Mouse (Mus musculus): ENCODE measurements at regions not wholly inside any gene's neighbourhood (a gene's known extent, or its start where the extent isn't known, plus 50 kb on each side); places are given as distances from the start of the nearest gene placed in this dataset.

- WGBS, result 78% methylated on average over 3 of the region's 3 CpGs
- Histone ChIP-seq H3K4me1 (replicated peaks) (no peaks in the 10 kb centered on the region), H3K36me3 (no peaks in the 10 kb centered on the region), H3K4me2 (replicated peaks) (no peak overlapping the region), H3K27ac (no peak overlapping the region), H3K4me3 (replicated peaks) (no peak overlapping the region), H3K27me3 (replicated peaks) (no peaks in the 10 kb centered on the region), H3K9me3 (no peaks in the 10 kb centered on the region), H3K9ac (no peak overlapping the region)
- no peak for ATAC-seq
Measured at GRCm38 (mm10) chr2:50425151-50425550, 128.6 kb upstream of the Mmadhc start.

DNA sequence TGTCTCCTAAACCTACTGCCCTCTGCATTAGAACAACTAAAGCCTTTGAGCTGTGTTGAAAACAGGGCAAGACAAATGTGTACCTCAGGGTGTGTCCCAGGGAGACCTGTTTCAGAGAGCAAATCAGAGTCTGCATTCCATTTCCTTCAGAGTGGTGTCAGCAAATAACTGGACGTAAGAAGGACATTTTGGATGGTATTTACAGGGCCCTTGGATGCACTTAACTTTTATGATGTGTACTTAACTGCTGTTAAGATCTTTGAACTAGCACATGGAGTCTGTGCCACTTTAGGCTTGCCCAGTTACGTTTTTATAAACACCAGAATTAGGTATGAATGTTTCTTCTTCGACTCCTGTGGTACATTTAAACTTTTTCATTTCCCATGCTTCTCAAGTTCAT is 123.0 kb upstream of the Mmadhc start:
- no peaks in the 10 kb centered on the region for H3K27me3 ChIP-seq (replicated peaks)

DNA sequence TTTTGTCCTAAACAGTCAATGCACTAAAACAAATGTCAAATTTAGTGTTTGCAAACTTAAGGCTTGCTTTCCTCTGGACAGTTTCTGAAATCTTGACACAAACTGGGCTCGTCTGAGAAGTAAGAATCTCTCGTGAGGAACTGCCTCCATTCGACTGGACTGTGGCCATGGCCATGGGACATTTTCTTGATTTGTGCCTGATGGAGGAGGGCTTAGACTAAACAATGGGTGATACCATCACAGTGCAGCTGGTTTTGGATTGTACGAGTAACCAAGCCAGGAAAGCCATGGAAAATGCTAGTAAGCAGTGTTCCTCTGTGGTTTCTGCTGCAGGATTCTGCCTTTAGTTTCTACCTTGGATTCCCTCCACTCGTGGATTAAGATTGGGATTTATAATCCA is 121.0 kb upstream of the Mmadhc start:
- Histone ChIP-seq H3K27me3 (replicated peaks) (no peaks in the 10 kb centered on the region), H3K4me3 (replicated peaks) (no peak overlapping the region), H3K9ac (no peak overlapping the region), H3K36me3 (no peaks in the 10 kb centered on the region), H3K27ac (no peak overlapping the region), H3K9me3 (no peaks in the 10 kb centered on the region), H3K4me1 (replicated peaks) (no peaks in the 10 kb centered on the region), H3K4me2 (replicated peaks) (no peak overlapping the region)
- 64% methylated on average over 5 of the region's 5 CpGs for WGBS
- ATAC-seq, result no peak

More for the DNA sequence above, 123.0 kb upstream of the Mmadhc start:
- ATAC-seq, result peak; percentile 63
- Histone ChIP-seq H3K4me3 (replicated peaks) (no peak overlapping the region), H3K4me2 (replicated peaks) (no peak overlapping the region), H3K36me3 (no peaks in the 10 kb centered on the region), H3K9me3 (no peaks in the 10 kb centered on the region), H3K9ac (no peak overlapping the region), H3K27ac (no peak overlapping the region), H3K4me1 (replicated peaks) (no peaks in the 10 kb centered on the region)
- WGBS, result 33% methylated on average over 3 of the region's 3 CpGs

DNA sequence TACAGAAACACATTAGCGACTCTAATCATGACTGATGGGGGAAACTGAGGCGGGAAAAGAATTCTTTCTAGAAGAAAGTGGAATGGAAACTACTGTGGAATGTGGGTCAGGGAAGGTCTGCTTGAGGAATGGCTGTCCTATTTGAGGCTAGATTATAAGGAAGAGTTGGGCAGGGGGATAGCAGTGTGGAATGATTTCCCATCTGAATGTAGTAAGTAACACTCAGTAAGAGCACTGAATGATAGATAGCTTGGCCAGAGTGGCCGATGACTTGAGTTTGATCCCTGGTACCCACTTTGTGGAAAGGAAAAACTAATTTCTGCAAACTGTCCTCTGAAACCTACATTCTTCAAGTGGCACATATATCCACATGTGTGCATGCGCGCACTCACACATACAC is 120.5 kb upstream of the Mmadhc start:
- H3K27ac ChIP-seq, result no peak overlapping the region
- H3K27me3 ChIP-seq (replicated peaks), result no peaks in the 10 kb centered on the region
- H3K9me3 ChIP-seq, result no peaks in the 10 kb centered on the region
- no peaks in the 10 kb centered on the region for H3K4me1 ChIP-seq (replicated peaks)
- 97% methylated on average over 5 of the region's 5 CpGs for WGBS
- ATAC-seq, result no peak
- no peaks in the 10 kb centered on the region for H3K36me3 ChIP-seq
- H3K4me2 ChIP-seq (replicated peaks), result no peak overlapping the region
- H3K4me3 ChIP-seq (replicated peaks), result no peak overlapping the region
- H3K9ac ChIP-seq, result no peak overlapping the region

GRCm38 (mm10) chr2:50416056-50416455 is 119.5 kb upstream of the Mmadhc start:
- WGBS, result 85% methylated on average over 2 of the region's 2 CpGs
- ATAC-seq, result no peak

GRCm38 (mm10) chr2:50405932-50406331 is 109.3 kb upstream of the Mmadhc start:
- WGBS, result 76% methylated on average over 4 of the region's 4 CpGs
- Histone ChIP-seq H3K36me3 (no peaks in the 10 kb centered on the region), H3K27ac (no peak overlapping the region), H3K9me3 (no peaks in the 10 kb centered on the region), H3K4me1 (replicated peaks) (no peaks in the 10 kb centered on the region), H3K4me3 (replicated peaks) (no peak overlapping the region), H3K27me3 (replicated peaks) (no peaks in the 10 kb centered on the region), H3K9ac (no peak overlapping the region), H3K4me2 (replicated peaks) (no peak overlapping the region)
- ATAC-seq, result no peak

More at GRCm38 (mm10) chr2:50416056-50416455, 119.5 kb upstream of the Mmadhc start:
- H3K27me3 ChIP-seq (replicated peaks), result no peaks in the 10 kb centered on the region
- no peaks in the 10 kb centered on the region for H3K4me1 ChIP-seq (replicated peaks)
- no peaks in the 10 kb centered on the region for H3K36me3 ChIP-seq
- no peak overlapping the region for H3K9ac ChIP-seq
- H3K9me3 ChIP-seq, result no peaks in the 10 kb centered on the region
- no peak overlapping the region for H3K4me2 ChIP-seq (replicated peaks)
- no peak overlapping the region for H3K4me3 ChIP-seq (replicated peaks)
- no peak overlapping the region for H3K27ac ChIP-seq

DNA sequence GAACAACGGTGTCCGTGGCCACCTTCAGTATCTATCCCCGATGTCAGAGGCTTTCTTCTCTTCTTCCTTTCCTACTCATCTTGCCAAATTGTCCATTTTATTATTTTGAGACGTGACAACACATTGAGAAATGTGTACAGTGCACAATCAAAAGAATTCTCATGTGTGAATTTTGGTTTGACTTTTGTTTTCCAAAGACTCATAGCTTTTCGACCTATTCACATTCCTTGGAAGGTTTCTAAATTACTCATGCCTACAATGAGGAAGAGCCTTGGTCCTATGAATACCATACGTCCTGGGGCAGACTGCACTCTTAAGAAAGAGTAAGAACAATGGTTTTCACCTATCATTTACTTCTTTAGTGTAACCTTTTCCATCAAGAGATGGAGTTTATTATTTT is 106.5 kb upstream of the Mmadhc start:
- Histone ChIP-seq H3K4me3 (replicated peaks) (no peak overlapping the region), H3K4me1 (replicated peaks) (no peaks in the 10 kb centered on the region), H3K27me3 (replicated peaks) (no peaks in the 10 kb centered on the region), H3K27ac (no peak overlapping the region), H3K36me3 (no peaks in the 10 kb centered on the region), H3K9me3 (no peaks in the 10 kb centered on the region), H3K9ac (no peak overlapping the region), H3K4me2 (replicated peaks) (no peak overlapping the region)
- 83% methylated on average over 6 of the region's 6 CpGs for WGBS
- no peak for ATAC-seq

DNA sequence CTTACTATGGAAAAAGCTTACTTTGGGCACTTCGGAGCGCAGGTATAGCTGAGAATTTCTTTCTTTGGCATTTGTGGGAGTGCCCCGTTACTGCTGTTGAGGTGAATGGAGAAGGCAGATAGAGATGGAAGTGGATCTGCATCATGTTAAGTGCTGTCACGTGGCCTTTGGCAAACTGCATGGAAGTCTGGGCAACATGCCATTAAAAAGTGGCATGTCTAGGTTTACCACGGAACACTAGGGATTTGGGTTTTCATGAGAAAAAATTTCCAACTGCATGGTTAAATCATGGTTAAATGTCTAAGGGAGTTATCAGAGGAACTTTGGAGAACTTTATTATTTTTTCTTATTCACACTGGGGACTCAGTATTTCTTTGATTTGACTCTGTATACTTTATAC is 102.0 kb upstream of the Mmadhc start:
- Histone ChIP-seq H3K27me3 (replicated peaks) (no peaks in the 10 kb centered on the region), H3K9ac (no peak overlapping the region), H3K36me3 (no peaks in the 10 kb centered on the region), H3K27ac (no peak overlapping the region), H3K4me3 (replicated peaks) (no peak overlapping the region), H3K9me3 (no peaks in the 10 kb centered on the region), H3K4me2 (replicated peaks) (no peak overlapping the region), H3K4me1 (replicated peaks) (no peaks in the 10 kb centered on the region)
- WGBS, result 74% methylated on average over 5 of the region's 5 CpGs
- ATAC-seq, result no peak

DNA sequence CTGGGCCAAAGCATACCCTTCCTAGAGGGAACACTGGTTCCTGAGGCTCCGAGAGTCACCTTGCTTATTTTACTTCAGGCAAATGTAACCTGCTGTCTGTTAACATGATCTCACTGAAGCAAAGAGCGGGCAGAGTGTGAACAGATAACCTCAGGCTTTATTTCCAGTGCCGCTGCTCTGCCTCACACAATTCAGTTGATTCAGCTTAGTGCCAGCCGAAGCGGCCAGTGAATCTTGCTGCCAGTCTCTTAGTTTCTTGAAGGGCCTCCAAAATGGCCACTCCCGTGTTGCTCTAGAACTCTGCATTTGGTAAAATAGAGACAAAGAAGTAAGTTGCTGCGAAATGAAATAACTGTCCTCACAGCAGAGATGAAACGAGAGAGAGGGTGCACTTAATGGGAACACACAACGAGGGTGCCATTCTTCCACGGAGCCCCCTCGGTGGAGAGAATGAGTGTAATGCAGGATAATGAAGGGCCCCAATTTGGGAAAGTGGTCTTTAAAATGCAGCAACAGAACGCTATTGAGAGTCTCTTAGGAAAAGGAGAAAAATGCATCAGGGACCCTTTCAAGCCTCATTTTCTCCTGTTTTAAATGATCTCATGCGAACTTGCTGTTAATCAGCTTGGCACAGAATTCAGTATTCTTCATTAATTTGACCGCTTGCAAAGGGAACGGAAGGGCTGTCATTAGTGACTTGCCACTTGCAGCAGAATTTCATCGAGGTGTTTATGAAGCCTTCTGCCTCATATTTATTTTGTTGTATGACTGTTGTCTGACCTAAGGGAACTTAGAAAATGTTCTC is 81.2 kb upstream of the Mmadhc start:
- no peak overlapping the region for H3K27ac ChIP-seq
- WGBS, result 83% methylated on average over 16 of the region's 16 CpGs
- H3K4me2 ChIP-seq (replicated peaks), result no peak overlapping the region
- no peaks in the 10 kb centered on the region for H3K27me3 ChIP-seq (replicated peaks)
- no peak overlapping the region for H3K9ac ChIP-seq
- H3K4me3 ChIP-seq (replicated peaks), result no peak overlapping the region
- no peaks in the 10 kb centered on the region for H3K9me3 ChIP-seq
- no peak for ATAC-seq
- no peaks in the 10 kb centered on the region for H3K4me1 ChIP-seq (replicated peaks)
- no peaks in the 10 kb centered on the region for H3K36me3 ChIP-seq

DNA sequence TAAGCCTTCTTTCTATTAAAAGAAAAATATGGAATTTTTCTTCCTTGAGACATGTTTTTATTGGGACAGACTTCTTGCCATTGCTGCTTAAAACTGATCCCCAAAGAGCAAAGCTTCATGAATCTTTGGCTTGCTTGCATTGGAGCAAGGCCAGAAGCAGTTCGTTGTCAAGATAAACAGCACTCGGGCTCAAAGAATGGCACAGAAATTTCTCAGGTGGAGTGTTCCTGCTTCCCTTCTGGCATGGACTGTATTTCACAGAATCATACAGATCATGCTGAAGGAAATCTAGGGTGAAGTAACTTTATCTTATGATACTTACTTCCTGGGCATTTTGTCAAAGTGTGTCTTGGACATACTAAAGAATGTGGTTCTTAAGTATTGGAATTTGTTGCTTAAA is 77.0 kb upstream of the Mmadhc start:
- no peak overlapping the region for H3K4me2 ChIP-seq (replicated peaks)
- H3K9ac ChIP-seq, result no peak overlapping the region
- H3K4me3 ChIP-seq (replicated peaks), result no peak overlapping the region
- H3K27me3 ChIP-seq (replicated peaks), result no peaks in the 10 kb centered on the region
- ATAC-seq, result no peak
- WGBS, result 56% methylated on average over 2 of the region's 2 CpGs
- H3K9me3 ChIP-seq, result no peaks in the 10 kb centered on the region
- H3K4me1 ChIP-seq (replicated peaks), result no peaks in the 10 kb centered on the region
- H3K27ac ChIP-seq, result no peak overlapping the region
- no peaks in the 10 kb centered on the region for H3K36me3 ChIP-seq

DNA sequence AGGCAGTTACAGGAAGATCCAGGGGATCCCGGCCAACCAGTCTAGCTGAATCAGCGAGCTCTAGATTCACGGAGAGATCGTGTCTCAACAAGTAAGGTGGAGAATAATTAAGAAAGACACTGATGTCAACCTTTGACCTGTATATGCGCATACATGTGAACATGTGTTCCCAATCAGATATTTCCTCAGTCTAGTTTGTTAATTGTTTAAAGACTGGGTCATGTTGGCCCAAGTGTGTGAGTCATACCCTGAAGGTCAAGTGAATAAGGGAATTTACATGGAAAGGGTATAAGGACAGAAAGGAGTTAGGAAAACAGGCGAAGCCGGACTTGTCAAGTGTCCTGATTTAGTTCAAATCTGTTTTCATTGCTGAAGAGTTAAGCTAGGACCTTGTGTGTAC is 76.4 kb upstream of the Mmadhc start:
- no peaks in the 10 kb centered on the region for H3K36me3 ChIP-seq
- 84% methylated on average over 7 of the region's 7 CpGs for WGBS
- no peaks in the 10 kb centered on the region for H3K9me3 ChIP-seq
- no peak overlapping the region for H3K4me3 ChIP-seq (replicated peaks)
- no peaks in the 10 kb centered on the region for H3K4me1 ChIP-seq (replicated peaks)
- no peak for ATAC-seq
- H3K4me2 ChIP-seq (replicated peaks), result no peak overlapping the region
- no peaks in the 10 kb centered on the region for H3K27me3 ChIP-seq (replicated peaks)
- no peak overlapping the region for H3K27ac ChIP-seq
- H3K9ac ChIP-seq, result no peak overlapping the region

- WGBS, result 89% methylated on average over 4 of the region's 4 CpGs
Measured at GRCm38 (mm10) chr2:50368831-50369230, 72.2 kb upstream of the Mmadhc start.

GRCm38 (mm10) chr2:50368351-50368750 is 71.8 kb upstream of the Mmadhc start:
- Histone ChIP-seq H3K27me3 (replicated peaks) (no peaks in the 10 kb centered on the region), H3K4me1 (replicated peaks) (no peaks in the 10 kb centered on the region), H3K4me3 (replicated peaks) (no peak overlapping the region), H3K9ac (no peak overlapping the region), H3K4me2 (replicated peaks) (no peak overlapping the region), H3K27ac (no peak overlapping the region), H3K36me3 (no peaks in the 10 kb centered on the region), H3K9me3 (no peaks in the 10 kb centered on the region)
- ATAC-seq, result no peak
- WGBS, result 76% methylated on average over 6 of the region's 6 CpGs

More at GRCm38 (mm10) chr2:50368831-50369230, 72.2 kb upstream of the Mmadhc start:
- Histone ChIP-seq H3K4me2 (replicated peaks) (no peak overlapping the region), H3K27me3 (replicated peaks) (no peaks in the 10 kb centered on the region), H3K27ac (no peak overlapping the region), H3K36me3 (no peaks in the 10 kb centered on the region), H3K4me3 (replicated peaks) (no peak overlapping the region), H3K4me1 (replicated peaks) (no peaks in the 10 kb centered on the region), H3K9me3 (no peaks in the 10 kb centered on the region), H3K9ac (no peak overlapping the region)
- no peak for ATAC-seq
